Mouse (Mus musculus): ENCODE measurements at regions not wholly inside any gene's neighbourhood (a gene's known extent, or its start where the extent isn't known, plus 50 kb on each side); places are given as distances from the start of the nearest gene placed in this dataset.

DNA sequence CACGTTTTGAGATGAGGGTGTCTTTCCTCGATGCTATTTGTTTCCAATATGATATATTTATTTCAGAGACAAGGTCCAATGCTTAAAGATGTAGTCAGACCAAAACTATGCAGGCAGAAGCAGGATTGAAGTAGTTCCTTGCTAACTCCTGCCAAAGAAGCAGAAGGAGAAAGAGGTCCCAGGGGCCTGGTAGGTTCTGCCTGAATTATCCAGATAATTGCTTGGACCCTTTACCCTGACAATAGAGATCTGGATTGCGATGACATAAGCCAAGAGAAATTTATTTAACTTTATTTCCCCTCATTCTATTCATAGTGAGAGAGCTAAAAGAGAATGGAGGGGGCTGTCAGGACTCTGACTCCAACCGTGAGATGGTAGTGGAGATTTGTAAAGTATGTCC, 275.1 kb downstream of the Ptbp2 start:
- TF ChIP-seq POLR2A (IDR thresholded peaks at IDR 0.05; ENCODE audit: low read depth, low read length) (no peak), CTCF (conservative IDR thresholded peaks at IDR 0.05 in 1 of 2, IDR thresholded peaks at IDR 0.05 in 1 of 2; ENCODE audit: low read depth in 2 of 2, low read length in 2 of 2) (no peak), ZNF384 (IDR thresholded peaks at IDR 0.05; ENCODE audit: low read depth, low read length) (no peak), UBTF (IDR thresholded peaks at IDR 0.05; ENCODE audit: low read depth, low read length) (no peak), USF1 (IDR thresholded peaks at IDR 0.05; ENCODE audit: low read depth, low read length) (no peak), POLR2AphosphoS2 (IDR thresholded peaks at IDR 0.05; ENCODE audit: low read depth, low read length) (no peak), KAT2A (IDR thresholded peaks at IDR 0.05; ENCODE audit: insufficient replicate concordance, low read length) (no peak), EP300 (IDR thresholded peaks at IDR 0.05; ENCODE audit: low read length) (no peak)
